Mouse (Mus musculus): ENCODE data around the gene Sh3d19. TPM values are rescaled to one million over a fixed set of nuclear protein-coding genes. Genes with fewer than 3 reads are reported as not detected.
"Not testable (repeated sequence)": the region's sequence is repeated elsewhere in the genome, so short reads cannot be mapped to it uniquely, and the experiment has no call there.

Sh3d19 gene
- total and polyA plus RNA-seq, 2 experiments from 2014 or later = 16.3 to 31.1 TPM

GRCm38 (mm10) chr3:86085001-86085400 lies 114.1 kb downstream of the Sh3d19 start:
- no peak for DNase-seq (ENCODE audit: low spot score)
- Histone ChIP-seq H3K4me2 (ENCODE audit: low read depth, low read length) (no peak overlapping the region), H3K27me3 (ENCODE audit: insufficient read depth, low read length) (no peaks in the 10 kb centered on the region), H3K9me3 (ENCODE audit: low read length) (no peaks in the 10 kb centered on the region), H3K4me3 (ENCODE audit: low read length) (no peak overlapping the region), H3K27ac (no peak overlapping the region), H3K4me1 (ENCODE audit: insufficient read depth, low read length) (no peaks in the 10 kb centered on the region), H3K36me3 (ENCODE audit: insufficient read depth, low read length) (no peaks in the 10 kb centered on the region), H3K9ac (replicated peaks; ENCODE audit: low read length) (no peak overlapping the region)
- no peak for TF ChIP-seq CTCF (IDR thresholded peaks at IDR 0.05; ENCODE audit: low read depth)
- no peak for ATAC-seq
- WGBS = 92% methylated on average over 19 of the region's 19 CpGs

DNA sequence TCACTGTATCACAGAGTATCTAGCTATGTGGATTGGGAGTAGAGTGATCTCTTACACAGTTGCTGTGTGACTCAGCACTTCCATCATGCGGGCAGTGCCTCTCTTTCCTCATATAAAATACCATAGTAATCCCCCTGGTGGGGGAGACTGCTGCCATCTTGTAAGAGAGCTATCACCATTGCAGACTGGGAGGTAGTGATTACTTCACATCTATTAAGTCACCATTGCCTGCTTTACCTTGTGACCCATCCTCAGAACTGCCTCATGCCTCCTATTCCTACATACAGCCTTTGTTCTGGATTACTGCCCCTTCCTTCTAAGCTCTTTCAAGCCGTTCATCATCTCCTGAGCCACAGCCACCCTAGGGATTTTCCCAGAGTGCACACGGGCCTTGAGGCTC lies 117.0 kb downstream of the Sh3d19 start:
- no peak for TF ChIP-seq CTCF (IDR thresholded peaks at IDR 0.05; ENCODE audit: low read depth)
- Histone ChIP-seq H3K36me3 (ENCODE audit: insufficient read depth, low read length) (no peaks in the 10 kb centered on the region), H3K27ac (no peak overlapping the region), H3K27me3 (ENCODE audit: insufficient read depth, low read length) (no peaks in the 10 kb centered on the region), H3K4me1 (ENCODE audit: insufficient read depth, low read length) (no peaks in the 10 kb centered on the region), H3K4me2 (ENCODE audit: low read depth, low read length) (no peak overlapping the region), H3K9me3 (ENCODE audit: low read length) (no peaks in the 10 kb centered on the region), H3K9ac (replicated peaks; ENCODE audit: low read length) (no peak overlapping the region), H3K4me3 (ENCODE audit: low read length) (no peak overlapping the region)
- no peak for ATAC-seq
- 60% methylated on average over 3 of the region's 3 CpGs for WGBS
- DNase-seq (ENCODE audit: low spot score) = no peak

DNA sequence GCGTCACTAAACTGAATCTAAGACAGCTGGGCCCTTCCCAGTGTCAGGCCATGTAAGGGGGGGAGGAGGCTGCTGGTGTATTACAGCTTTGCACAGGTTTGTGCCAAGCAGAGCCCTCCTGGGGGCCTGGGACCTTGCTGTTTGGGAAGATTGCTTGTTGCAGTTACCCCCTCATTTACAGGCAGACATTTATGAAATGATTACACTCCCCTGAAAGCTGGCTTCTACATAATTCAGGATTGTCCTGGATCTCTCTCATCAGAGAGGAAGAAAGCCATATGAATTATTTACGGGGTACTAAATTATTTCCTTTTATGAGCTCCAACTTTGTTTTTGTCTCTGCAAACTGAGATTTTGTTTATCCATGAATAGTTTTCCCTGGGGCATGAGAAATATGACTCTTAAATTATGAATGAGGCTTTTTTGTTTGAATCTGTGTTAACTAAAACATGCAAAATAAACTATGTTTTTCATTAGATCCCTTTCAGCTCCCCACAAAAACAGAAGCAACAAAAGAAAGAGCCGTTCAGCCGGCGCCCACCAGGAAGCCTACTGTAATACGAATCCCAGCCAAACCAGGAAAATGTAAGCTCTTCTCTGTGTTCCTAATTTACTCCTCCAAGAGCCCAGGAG lies 122.4 kb downstream of the Sh3d19 start:
- H3K9ac ChIP-seq (replicated peaks; ENCODE audit: low read length) = no peak overlapping the region
- ATAC-seq (0 out of 2 replicates have a peak, but pooled peaks have one; percentile 51), DNase-seq (ENCODE audit: low spot score) (peak; percentile 62)
- no peak for TF ChIP-seq CTCF (IDR thresholded peaks at IDR 0.05; ENCODE audit: low read depth)
- H3K4me3 ChIP-seq (ENCODE audit: low read length) = no peak overlapping the region
- H3K4me1 ChIP-seq (ENCODE audit: insufficient read depth, low read length) = 0 out of 2 replicates have a peak, but pooled peaks cover 2% of the 10 kb centered on the region
- no peaks in the 10 kb centered on the region for H3K9me3 ChIP-seq (ENCODE audit: low read length)
- no peaks in the 10 kb centered on the region for H3K36me3 ChIP-seq (ENCODE audit: insufficient read depth, low read length)
- H3K27me3 ChIP-seq (ENCODE audit: insufficient read depth, low read length) = no peaks in the 10 kb centered on the region
- H3K4me2 ChIP-seq (ENCODE audit: low read depth, low read length) = no peak overlapping the region; the same call in 1 of the 2 replicates
- WGBS = 17% methylated on average over 6 of the region's 6 CpGs
- peak overlapping the region; percentile 36; the same call in 1 of the 2 replicates for H3K27ac ChIP-seq

DNA sequence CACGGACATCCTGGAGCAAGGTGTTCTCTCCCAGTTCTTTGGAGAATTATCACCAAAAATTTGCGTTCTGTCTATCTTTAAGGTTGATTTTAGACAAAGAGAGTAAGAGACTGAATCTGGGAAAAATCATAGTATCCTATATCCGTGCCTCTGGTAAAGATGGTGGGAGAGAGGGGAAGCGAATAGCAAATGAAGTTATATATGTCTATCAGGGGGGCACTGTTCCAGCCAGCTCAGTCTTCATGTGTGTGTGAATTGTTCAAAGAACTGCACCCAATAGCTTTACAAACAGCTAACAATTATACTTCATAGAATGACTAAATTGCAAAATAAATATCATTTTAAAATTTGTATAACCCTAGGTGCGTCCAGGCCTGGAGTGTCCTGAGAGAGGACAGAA lies 123.0 kb downstream of the Sh3d19 start:
- peak overlapping the region; percentile 29 for H3K27ac ChIP-seq
- no peak overlapping the region for H3K4me3 ChIP-seq (ENCODE audit: low read length)
- 65% methylated on average over 5 of the region's 5 CpGs for WGBS
- DNase-seq (ENCODE audit: low spot score) = no peak
- H3K9me3 ChIP-seq (ENCODE audit: low read length) = no peaks in the 10 kb centered on the region
- 0 out of 2 replicates have a peak, but pooled peaks have one; percentile 21 for ATAC-seq
- no peak overlapping the region; the same call in 1 of the 2 replicates for H3K4me2 ChIP-seq (ENCODE audit: low read depth, low read length)
- no peaks in the 10 kb centered on the region for H3K36me3 ChIP-seq (ENCODE audit: insufficient read depth, low read length)
- H3K9ac ChIP-seq (replicated peaks; ENCODE audit: low read length) = no peak overlapping the region
- no peak for TF ChIP-seq CTCF (IDR thresholded peaks at IDR 0.05; ENCODE audit: low read depth)
- H3K27me3 ChIP-seq (ENCODE audit: insufficient read depth, low read length) = no peaks in the 10 kb centered on the region
- 0 out of 2 replicates have a peak, but pooled peaks cover 2% of the 10 kb centered on the region for H3K4me1 ChIP-seq (ENCODE audit: insufficient read depth, low read length)

DNA sequence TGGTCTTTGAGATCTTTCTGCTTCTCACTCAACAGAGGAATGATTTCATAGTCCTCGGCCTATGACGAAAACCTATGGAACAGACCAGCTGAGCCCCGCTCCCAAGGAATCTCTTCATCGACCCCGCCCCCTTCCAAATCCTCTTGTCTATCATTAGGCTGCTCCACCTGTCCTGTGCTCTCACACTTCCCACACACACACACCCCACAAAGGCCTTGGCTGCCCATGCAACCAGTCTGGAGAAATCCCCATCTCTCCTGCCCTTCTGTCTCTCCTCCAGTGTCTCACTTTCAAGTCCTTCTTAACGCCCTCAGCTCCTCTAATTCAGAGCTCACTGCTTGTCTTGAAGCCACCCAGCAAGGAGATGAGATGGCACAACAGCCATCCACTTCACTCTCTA lies 131.0 kb downstream of the Sh3d19 start:
- DNase-seq (ENCODE audit: low spot score) (no peak), ATAC-seq (no peak)
- no peak overlapping the region for H3K4me2 ChIP-seq (ENCODE audit: low read depth, low read length)
- WGBS = 91% methylated on average over 6 of the region's 6 CpGs
- no peaks in the 10 kb centered on the region for H3K27me3 ChIP-seq (ENCODE audit: insufficient read depth, low read length)
- H3K9me3 ChIP-seq (ENCODE audit: low read length) = no peaks in the 10 kb centered on the region
- no peaks in the 10 kb centered on the region for H3K36me3 ChIP-seq (ENCODE audit: insufficient read depth, low read length)
- TF ChIP-seq CTCF (IDR thresholded peaks at IDR 0.05; ENCODE audit: low read depth) = no peak
- no peak overlapping the region for H3K27ac ChIP-seq
- no peak overlapping the region for H3K9ac ChIP-seq (replicated peaks; ENCODE audit: low read length)
- no peak overlapping the region for H3K4me3 ChIP-seq (ENCODE audit: low read length)
- H3K4me1 ChIP-seq (ENCODE audit: insufficient read depth, low read length) = no peaks in the 10 kb centered on the region

GRCm38 (mm10) chr3:86103449-86104291 lies 132.8 kb downstream of the Sh3d19 start:
- Histone ChIP-seq H3K4me2 (ENCODE audit: low read depth, low read length) (no peak overlapping the region), H3K36me3 (ENCODE audit: insufficient read depth, low read length) (no peaks in the 10 kb centered on the region), H3K9ac (replicated peaks; ENCODE audit: low read length) (no peak overlapping the region), H3K27me3 (ENCODE audit: insufficient read depth, low read length) (no peaks in the 10 kb centered on the region), H3K4me3 (ENCODE audit: low read length) (no peak overlapping the region), H3K27ac (no peak overlapping the region), H3K9me3 (ENCODE audit: low read length) (no peaks in the 10 kb centered on the region), H3K4me1 (ENCODE audit: insufficient read depth, low read length) (no peaks in the 10 kb centered on the region)
- WGBS = 85% methylated on average over 18 of the region's 18 CpGs
- peak; percentile 37; the same call in 1 of the 2 replicates for TF ChIP-seq CTCF (IDR thresholded peaks at IDR 0.05; ENCODE audit: low read depth)
- peak; percentile 41 for DNase-seq (ENCODE audit: low spot score)
- ATAC-seq = no peak

DNA sequence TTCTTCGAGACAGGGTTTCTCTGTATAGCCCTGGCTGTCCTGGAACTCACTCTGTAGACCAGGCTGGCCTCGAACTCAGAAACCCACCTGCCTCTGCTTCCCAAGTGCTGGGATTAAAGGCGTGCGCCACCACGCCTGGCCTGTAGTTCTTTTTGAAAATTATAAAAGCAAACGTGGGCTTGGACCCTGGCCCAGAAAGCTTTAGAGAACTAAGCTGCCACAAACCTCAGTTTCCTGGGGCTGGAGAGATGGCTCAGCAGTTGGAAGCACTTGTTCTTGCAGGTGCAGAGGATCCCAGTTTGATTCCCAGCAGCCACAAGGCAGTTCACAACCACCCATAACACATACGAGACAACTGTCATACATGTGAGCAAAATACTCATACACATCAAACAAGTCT lies 133.5 kb downstream of the Sh3d19 start:
- not testable (repeated sequence) for H3K27me3 ChIP-seq (ENCODE audit: insufficient read depth, low read length); H3K36me3 ChIP-seq (ENCODE audit: insufficient read depth, low read length); H3K4me1 ChIP-seq (ENCODE audit: insufficient read depth, low read length); H3K9ac ChIP-seq (replicated peaks; ENCODE audit: low read length); H3K4me3 ChIP-seq (ENCODE audit: low read length); H3K9me3 ChIP-seq (ENCODE audit: low read length); ATAC-seq; H3K4me2 ChIP-seq (ENCODE audit: low read depth, low read length); DNase-seq (ENCODE audit: low spot score); H3K27ac ChIP-seq
- 86% methylated on average over 7 of the region's 7 CpGs for WGBS
